Mouse (Mus musculus): ENCODE data around the gene Cabin1.

Cabin1 gene

DNA sequence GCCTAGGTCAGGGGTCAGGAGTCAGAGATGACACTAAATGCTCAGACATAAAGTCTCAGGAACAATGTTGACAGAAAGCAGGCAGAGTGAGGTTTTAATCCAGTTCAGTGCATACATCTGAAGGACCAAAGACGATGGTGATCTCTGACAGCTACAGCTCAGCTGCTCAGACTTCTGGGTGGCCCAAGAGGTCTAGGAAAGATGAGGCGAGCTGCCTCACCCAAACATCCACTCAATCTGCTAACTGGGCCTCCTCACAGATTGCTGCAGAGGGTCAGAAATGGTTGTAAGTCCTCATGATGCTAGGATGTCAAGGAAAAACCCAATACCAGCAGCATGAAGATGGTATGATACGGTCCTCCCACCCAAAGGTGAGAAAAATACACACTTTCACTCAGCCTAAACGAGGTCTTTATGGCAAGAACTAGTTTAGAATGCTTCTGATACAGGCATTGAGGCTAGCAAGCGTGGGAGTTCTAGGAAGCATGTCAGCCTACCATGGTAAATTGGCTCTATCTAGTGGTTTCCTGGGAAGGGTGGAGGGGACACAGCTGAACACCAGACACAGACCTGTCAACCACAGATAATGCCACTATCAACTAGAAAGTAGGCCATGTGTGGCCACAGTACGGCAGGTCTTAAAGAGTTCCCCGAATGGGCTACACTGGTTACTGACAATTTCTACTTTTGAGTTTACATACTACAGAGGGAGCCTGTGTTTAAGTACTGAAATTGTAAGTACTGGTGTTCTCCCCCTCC, 67.4 kb downstream of the Cabin1 start:
- no peak for DNase-seq

DNA sequence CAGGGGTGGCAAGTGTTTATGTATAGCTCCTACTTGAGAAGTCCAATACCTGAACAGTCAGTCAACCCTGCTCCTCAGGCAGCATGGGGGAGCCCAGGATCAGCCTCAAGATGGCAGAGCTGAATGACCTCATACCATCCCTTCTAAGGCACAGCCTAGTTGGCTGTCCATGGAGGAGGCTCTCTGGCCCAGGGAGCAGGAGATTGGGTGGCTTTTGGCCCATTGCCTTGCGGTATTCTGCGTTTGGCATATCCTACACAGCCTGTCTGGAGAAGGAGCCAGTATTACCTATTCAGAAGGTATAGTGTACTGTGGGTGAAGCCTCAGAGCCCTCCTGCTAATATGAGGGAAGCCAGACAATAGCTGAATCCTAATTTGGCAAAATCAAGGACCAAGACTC, 68.6 kb downstream of the Cabin1 start:
- no peak for DNase-seq

DNA sequence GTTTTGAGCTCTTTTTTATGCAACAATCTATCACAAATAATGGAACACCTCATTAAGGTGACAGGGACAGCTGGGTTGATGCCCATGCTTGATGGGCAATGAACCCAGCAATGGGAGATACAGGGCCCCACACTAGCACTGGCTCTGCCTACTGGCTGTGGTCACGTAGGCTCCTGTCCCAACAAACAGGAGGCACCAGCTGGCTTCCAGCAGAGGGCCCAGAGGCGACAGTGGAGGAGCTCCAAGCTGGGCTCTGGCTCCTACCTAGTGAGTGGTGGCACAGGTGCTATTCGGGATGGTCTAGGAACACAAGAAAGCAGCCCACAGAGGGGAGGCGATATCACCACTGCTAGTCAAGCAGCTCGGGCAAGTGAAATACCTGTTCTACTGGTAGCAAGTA, 69.1 kb downstream of the Cabin1 start:
- DNase-seq: no peak

DNA sequence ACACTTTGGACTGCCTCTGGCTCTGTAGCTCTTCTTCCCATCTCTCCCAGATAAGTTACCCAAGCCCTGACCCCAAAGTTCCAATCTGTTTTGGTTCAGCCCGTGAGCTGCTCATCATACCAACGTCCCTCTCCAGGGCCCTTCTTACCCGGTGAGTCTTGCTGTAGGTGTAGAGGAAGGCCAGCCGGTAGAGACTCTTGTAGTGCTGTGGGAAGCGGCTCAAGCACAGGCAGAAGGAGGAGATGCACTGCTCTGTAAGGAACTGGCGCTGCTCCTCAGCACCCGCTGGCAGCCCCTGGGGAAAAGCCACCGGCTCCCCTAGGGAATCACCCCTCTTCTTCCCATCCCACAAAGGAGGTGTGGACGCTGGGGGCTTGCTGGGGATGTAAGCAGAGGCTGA, 69.6 kb downstream of the Cabin1 start:
- DNase-seq: no peak

DNA sequence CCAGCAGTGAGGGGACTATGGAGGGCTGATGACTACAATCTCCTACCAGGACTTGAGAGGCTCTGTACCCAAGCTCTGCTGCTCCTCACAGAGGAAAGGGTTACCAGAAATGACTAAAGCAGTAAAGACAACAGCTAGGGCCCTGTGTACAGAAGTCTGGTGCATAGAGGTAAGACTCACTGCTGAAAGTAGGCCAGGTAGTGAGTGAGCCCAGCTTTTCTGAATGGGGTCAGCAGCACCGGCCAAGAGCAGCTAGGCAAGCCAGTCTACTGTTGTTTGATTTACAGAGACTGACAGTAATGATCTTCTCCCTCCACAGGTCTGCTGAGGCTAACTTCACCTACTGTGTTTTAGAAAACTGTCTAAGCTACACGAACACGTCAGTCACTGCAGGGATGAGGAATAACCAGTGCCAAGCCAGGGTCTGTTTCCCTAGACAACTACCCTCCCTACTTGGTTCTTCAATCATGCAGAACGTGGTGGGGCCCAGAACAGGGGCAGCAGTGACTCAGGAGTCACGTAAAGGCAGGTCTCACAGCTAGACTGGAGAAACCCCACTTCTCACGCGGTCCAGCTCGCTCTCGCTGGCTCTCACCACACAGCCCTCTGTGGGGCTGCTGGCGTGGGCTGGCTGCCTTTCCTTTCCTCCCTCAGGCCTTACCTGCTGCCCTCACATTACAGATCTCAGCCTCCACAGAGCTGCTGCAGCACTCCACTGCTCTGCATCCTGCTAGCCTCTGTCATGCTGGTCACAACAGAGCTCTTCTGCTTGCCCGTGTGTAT, 70.5 kb downstream of the Cabin1 start:
- no peak for DNase-seq

DNA sequence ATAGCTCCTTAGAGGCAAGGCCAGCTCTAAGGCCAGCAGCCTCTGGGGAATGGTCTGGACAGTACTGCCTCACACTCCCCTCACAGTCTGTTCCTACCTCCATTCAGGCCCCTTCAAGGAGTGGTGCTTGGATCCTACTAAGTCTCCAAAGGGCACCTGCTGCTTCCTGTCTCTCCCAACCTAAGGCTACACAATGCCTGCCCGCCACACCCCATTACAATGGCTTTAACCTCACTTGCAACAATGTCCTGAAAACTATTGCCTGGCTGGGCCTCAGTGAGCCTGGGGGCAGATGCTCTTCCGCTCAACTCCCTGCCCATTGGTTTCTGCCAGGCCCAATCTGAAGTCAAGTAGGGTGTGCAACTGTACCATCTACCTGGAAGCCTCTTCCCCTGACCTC, 75.5 kb downstream of the Cabin1 start:
- no peak for DNase-seq

DNA sequence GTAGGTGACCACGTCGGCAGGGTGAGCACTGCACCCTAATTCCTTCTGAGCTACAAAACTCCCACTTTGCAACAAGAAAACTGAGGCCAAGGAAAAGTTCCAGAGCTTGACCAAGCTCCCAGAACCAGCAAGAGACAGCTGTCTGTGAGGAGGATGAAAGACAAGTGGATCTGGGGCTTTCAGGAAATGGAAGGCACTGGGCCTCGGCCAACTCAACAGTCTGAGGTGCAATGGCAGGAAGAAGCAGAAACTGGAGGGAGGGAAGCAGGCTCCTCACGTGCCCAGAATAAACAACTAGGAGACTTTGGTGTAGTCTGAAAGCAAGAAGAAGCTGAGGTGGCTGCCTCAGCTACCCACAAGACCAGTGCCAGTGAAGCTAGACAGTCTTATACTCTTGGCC, 77.4 kb downstream of the Cabin1 start:
- no peak for DNase-seq

DNA sequence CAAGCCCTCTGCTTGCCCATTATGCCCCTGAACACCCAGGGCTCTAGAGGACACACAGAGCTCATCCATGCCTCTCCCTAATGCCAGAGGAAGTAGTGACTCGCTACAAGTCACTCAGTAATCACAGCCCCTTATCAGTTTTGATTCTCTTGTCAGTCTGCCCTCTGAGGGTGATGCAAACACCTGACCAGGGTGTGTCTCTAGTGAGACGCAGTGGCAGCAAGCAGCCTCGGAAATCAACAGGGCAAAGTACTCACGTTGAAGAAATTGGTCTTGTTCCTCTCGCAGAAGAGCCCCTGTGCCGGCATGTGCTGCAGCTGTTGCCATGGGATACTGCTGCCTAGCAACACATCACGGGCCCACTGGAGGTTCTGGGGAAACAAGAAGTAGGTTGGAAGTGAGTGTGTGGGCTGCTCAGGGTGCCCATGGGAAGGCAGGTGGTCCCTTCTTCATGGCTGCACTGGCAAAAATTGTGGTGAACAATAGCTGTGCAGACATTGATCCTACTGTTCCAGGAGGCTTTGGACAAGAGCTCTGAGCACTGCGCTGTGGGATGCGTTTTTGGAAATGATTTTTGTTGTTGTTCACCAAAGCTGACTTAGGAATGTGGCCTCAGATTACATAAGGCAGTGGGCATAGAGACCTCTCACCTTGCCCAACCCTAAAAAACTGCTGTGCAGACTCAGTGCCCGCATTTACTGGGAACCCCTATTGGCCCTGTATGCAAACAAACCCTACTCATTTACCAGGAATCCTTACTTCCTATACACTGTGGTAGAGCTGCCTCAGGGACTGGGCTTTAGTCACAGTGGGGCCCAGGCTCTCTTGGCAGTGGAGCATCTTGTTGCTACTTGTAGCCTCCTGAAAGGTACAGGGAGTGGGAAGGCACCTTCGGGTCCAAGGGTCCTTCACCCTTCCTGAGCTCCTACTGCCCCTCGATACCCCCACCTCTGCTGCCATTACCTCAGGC, 79.8 kb downstream of the Cabin1 start:
- peak; percentile 83 for DNase-seq

DNA sequence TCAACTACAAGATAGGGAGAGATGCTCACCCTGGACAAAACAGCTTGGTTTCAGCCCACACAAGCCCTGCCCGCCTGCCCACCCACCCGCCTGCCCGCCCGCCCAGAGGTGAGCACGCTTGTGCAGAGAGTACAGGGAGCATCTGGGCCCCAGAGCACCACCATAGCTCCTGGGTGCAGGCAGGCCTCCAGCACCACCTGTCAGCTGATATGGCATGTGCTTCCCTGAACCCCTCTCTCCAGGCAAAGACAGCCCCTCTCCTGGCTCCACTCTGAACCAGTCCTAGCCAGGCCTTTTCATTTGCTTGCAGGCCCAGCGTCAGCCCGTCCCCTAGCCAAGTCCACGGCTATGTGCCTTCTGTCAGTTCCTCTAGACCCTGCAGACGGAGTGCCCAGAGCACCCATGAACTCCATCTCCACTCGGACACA, 83.6 kb downstream of the Cabin1 start:
- peak; percentile 25 for DNase-seq

DNA sequence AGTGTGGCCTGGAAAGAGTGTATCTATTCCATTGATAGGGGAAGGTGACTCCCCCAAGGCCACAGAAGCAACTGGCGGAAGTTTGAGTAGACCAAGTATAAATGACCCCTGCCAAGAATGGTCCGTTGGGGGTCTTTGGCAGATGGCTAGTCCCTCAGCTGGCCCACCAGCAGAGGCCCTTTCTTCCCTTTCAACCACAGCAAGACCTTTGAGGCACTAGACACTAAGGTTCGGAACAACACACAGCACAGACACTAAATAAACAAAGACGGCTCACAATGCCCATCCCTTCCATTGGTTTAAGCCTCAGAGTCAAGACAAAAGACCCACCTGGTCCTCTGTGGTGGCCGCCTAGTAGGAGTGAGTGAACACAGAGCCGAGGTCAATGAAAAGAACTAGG, 84.9 kb downstream of the Cabin1 start:
- no peak for DNase-seq

DNA sequence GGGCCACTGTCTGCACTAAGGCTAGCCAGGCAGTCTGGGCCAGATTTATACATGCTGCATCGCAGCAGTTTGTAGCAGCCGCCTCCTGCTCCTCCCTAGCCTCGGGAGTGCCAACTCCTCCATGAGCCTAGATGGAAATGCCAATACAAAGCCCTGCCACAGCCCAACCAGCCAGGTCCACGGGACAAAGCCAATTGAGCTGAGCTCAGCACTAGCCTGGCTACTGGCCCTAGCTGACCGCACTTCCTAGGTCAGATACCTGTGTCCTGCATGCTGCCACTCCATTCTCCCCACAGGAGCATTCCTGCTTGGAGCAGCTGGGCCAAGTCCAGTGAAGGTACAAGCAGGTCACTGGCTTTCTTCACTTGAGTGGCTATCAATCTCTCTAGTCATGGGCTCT, 86.2 kb downstream of the Cabin1 start:
- DNase-seq: no peak

DNA sequence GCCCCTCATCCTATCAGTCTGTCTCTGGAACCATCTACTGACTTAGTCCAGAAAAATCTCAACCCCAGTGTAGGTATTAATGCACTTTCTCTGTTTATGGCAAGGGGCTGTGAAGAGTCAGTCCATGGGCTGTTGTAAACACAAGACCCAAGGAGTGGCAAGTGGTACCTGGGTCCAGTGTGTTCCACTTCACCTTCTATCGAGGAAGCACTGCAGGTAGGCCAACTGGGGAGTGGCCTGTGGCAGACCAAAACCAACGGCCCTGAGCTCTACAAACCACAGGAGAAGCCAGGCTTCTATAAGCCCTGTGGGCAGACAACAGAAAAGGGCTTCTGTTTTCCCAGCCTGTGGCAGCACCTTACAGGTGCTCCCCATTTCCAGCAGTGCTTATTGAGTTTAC, 86.6 kb downstream of the Cabin1 start:
- no peak for DNase-seq

DNA sequence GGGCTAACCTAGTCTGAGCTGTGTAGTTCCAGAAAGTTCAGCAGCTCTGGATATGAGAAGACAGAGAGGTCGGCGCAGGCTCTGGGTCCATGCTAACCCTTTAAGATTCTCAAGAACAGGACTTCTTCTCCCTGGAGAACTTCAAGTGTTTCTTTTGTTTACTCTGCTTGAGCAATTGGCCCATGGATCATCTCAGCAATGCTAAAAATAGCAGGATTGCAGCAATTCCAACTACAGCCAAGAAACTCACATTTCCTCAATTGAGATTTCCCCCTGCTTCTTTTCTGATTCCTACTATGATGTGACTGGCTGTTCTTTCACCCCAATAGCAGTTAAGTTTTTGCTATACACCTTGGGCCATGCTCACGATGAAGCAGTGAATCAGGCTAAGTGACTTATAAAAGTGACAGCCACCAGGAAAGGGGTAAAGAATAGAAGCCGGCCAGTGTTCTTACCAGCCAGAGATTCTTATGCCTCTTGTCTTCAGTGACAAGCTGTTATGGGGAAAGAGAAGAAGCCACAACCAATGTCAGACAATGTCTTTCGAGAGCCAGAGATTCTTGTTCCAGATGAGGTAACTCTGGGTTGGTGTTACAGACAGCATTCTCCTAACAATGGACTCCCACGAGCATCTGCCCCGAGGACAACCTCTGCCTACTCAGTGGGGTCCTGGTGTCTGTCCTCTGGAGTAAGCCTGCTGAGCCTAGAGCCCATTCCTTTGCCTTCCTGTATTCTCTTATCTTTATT, 87.1 kb downstream of the Cabin1 start:
- DNase-seq: no peak

DNA sequence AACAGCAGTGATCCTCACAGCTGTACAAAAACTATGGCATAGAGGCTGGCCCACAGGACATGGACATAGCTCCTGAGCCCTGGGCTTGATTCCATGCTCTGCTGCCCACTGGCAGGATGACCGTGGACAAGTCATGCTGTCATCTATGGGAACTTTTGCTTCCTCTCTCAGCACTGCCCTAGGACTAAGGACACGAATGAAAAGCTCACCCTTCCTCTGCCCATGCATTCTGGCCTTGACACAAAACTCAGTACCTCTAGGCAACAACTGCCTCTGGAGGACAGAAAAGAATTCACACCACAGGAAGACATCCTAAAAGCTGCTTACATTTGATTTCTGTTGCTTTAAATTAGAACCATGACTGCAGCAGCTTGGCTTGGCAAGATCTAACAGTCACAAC, 87.9 kb downstream of the Cabin1 start:
- no peak for DNase-seq

DNA sequence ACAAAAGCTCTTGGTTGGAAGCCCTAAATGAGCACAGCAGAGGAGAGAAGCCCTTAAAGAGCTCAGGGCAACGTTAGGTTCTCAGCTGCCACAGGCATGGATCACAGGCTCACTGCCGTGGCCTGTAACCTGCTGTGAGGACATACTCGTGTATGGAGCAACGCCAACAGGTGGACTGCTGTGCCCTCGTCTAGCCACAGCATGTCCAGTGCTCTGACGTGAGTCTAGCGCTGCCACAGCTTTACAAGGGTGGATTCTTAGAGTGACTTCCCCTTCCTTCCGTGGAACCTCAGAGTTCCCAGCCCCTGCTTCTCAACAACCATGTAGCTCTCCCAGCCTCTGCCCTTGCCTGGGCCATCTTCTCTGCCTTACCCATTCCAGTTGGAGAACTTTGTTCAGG, 88.5 kb downstream of the Cabin1 start:
- no peak for DNase-seq

DNA sequence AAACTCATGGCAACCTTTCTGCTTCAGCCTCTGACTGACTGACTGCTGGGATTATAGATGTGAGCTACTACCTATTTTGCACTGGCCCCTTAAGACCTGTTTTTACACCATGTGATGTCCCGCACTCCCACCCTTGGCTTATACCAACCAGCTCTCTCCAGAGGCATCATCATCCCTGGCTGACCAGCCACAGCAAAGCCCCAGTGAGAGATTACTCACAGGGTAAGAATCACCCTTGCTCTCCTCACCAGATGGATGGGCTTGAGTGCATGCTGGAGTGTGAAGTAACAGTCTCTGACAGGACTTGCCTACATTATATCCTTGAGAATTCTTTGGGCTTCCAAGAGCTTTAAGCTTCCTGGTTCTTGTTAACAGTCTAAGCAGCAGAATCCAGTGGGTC, 94.2 kb downstream of the Cabin1 start:
- no peak for DNase-seq

DNA sequence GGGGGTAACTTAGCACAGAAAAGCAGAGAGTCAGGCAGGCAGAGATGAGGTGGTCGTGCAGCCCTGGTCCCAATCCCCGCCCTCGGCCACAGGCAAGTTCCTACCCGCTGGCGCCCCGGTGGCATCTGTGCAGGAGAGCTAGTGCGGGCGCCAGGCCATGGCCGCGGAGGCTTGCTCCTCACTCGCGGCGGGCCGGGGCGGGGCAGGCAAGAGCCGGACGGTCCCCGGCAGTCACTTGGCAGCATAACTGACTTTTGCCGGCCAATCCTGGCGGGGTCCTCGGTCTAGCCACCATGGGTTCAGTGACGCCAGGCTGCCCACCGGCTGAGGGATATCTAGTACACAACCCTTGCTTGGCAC, 96.2 kb downstream of the Cabin1 start:
- peak; percentile 56 for DNase-seq

DNA sequence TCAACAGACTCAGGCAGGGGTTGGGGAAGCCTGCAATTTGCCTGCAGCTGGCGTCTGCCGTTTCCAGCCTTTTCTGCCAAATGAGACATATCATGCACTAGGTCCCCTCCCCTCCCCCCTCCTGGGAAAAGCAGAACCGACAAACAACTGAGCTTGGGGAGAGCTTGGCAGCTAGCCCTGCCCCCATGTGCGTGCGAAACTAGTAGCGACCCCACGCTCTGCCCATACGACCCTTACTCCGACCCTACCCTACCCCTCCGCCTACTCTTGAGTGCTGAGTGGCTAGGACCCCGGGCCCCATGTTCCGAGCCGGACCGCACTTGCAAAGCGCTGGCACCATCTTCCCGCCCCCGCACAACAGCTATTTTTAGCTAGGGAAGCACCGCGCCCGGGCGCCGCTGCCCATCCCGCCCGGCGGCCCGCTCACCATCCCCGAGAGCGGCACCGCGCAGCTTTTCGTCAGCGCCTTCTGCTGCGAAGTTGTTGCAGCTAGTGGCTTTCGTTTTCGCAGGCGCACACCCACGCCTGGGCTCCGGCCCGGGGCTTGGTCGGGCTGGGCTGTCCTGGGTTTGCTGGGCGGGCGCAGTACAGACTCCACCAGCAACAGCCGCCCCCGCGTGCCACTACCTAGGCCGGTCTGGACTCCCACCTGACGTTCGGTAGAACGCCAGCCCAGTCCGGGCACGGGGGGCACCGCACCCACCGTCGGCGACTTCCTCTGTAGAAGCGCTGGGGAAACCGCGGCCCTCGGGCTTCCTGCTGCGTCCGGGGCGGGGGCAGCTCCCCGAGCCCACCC, 96.8 kb downstream of the Cabin1 start:
- peak; percentile 81 for DNase-seq

DNA sequence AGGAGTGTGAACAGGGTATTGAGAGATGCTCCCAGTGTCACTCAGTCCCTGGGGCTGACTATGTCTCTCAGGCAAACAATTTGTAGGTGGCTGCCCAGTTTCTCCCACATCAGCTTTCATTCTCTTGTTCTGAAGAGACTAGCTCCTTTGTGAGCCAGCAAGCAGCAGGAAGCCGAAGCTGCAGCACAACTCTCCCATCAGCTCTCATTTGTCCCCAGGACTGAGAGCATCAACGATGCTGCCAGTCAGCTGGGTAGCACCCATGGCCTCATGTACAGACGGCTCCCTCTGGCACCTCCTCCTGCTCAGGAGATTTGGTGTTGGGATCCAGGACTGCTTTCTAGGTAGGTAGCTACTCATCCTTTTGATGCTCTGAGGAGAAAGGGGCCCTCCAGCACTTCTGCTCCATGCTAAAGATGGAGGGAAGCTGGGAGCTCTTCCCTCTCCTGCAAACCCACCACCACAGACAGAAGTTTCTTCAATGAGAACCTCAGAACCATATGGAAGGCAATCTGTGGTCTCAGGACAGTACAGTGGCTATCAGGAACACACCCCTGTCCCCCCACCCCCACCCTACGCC, 97.6 kb downstream of the Cabin1 start:
- DNase-seq: no peak

DNA sequence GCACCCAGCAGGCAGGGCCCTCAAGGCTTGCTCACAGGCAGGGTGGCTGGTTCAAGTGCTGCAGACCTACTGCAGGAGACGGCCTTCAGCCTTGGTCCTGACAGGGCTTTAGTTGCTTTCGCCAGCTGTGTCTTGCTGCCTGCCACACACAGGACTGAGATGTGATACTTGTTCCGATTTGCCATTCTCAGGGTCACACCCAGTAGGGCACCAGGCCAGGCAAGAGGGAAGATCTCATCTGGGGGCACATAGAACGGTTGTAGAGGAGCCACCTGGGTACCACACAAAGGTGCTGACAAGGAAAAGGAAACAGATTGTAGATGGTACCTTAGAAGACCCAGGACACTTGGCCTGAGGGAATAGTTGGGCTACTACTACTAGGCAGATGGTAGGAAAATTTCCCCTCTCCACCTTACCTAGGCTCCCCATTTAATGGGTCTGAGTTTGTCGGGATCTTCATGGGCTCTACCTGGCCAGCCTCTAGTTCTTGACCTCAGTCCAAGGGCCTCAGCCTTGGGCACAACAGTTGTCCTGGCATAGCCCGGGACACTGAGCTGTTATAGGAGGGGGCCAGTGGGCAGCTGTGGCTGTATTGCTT, 99.4 kb downstream of the Cabin1 start:
- DNase-seq: no peak

DNA sequence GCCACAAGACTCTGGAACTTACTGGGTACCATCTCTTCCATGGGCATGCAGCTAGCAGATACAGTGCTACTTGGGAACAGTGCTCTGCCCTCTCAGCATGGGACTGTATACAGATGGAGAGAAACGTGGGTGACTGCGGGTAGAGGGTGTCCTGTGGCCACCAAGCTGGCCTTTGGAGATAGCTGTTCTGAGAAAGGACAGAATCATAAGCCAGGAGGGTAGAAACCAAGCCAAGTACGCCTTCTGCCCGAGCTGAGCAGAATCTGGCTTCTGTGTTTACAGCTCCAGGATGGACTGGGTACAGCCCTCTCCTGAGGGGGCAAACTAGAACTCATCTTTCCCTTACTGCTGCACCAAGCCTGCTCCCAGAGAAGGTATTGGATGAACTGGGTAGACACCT, 101.6 kb downstream of the Cabin1 start:
- DNase-seq: no peak

Data from right cerebral cortex, postnatal 4 days (tissue).